Mouse (Mus musculus): Measurements from ENCODE around the gene Glod4.

Gene Glod4

GRCm38 (mm10) chr11:76196977-76197469 is 46.5 kb downstream of the Glod4 start:
- DNase-seq, result no peak

- no peak for DNase-seq
These were observed 47.1 kb downstream of the Glod4 start for GRCm38 (mm10) chr11:76196275-76196976.

- DNase-seq, result no peak
These were observed 56.6 kb downstream of the Glod4 start for GRCm38 (mm10) chr11:76186908-76187307.

GRCm38 (mm10) chr11:76183745-76184144 is 59.8 kb downstream of the Glod4 start:
- DNase-seq, result no peak

- no peak for DNase-seq
These were observed 63.4 kb downstream of the Glod4 start for GRCm38 (mm10) chr11:76180146-76180540.

GRCm38 (mm10) chr11:76179495-76180145 is 63.9 kb downstream of the Glod4 start, which contains the start of the genes Vps53 and Fam57a:
Gene Vps53, minus strand, starts transcription at chr11:76179647.
Gene Fam57a, plus strand, starts transcription at chr11:76179671.
- DNase-seq, result peak; percentile 92

- DNase-seq, result peak; percentile 62
These were observed 64.6 kb downstream of the Glod4 start for GRCm38 (mm10) chr11:76178726-76179494.

- no peak for DNase-seq
These were observed 73.3 kb downstream of the Glod4 start for GRCm38 (mm10) chr11:76170207-76170606.

GRCm38 (mm10) chr11:76168976-76169375 is 74.5 kb downstream of the Glod4 start:
- DNase-seq, result no peak

- DNase-seq, result peak; percentile 74
These were observed 76.3 kb downstream of the Glod4 start for GRCm38 (mm10) chr11:76167079-76167765.

- DNase-seq, result no peak
These were observed 76.9 kb downstream of the Glod4 start for GRCm38 (mm10) chr11:76166657-76167056.

GRCm38 (mm10) chr11:76160251-76160650 is 83.3 kb downstream of the Glod4 start:
- DNase-seq, result peak; percentile 14

- no peak for DNase-seq
These were observed 85.2 kb downstream of the Glod4 start for GRCm38 (mm10) chr11:76158375-76158774.

- DNase-seq, result no peak
These were observed 88.7 kb downstream of the Glod4 start for GRCm38 (mm10) chr11:76154861-76155260.

GRCm38 (mm10) chr11:76154200-76154599 is 89.3 kb downstream of the Glod4 start:
- no peak for DNase-seq

GRCm38 (mm10) chr11:76153236-76153951 is 90.1 kb downstream of the Glod4 start:
- DNase-seq, result no peak

- no peak for DNase-seq
These were observed 92.5 kb downstream of the Glod4 start for GRCm38 (mm10) chr11:76150980-76151379.

GRCm38 (mm10) chr11:76148055-76149008 is 95.2 kb downstream of the Glod4 start:
- DNase-seq, result no peak

GRCm38 (mm10) chr11:76146187-76147010 is 97.1 kb downstream of the Glod4 start:
- no peak for DNase-seq

- DNase-seq, result no peak
These were observed 98.4 kb downstream of the Glod4 start for GRCm38 (mm10) chr11:76145169-76145568.
